Mouse (Mus musculus) heart, postnatal 36 days (tissue): Measurements from ENCODE around the gene Dtx1. TPM values are rescaled to one million over a fixed set of nuclear protein-coding genes. Genes with fewer than 3 reads are reported as not detected.
A peak's percentile ranks its signal among the peaks of the same experiment; 100 is the strongest.

Experiments used
- DNase-seq, 2 experiments: peaks; one replicate each; pipeline ENCODE4 v3.0.0; 2021 to 2022
- intact Hi-C: fragments of 180-260 bp; cut with DNase I; formaldehyde crosslinking; loops from one replicate; pipeline ENCODE4 v1.15.1; 2025
- total RNA-seq, 2 experiments: library from RNA; stranded (reverse); gene quantifications; 2 replicates each; pipeline ENCODE4 v1.2.3; 2021

The Dtx1 gene
- total RNA-seq, 2 experiments from 2014 or later, result 1.8 to 1.9 TPM

DNA sequence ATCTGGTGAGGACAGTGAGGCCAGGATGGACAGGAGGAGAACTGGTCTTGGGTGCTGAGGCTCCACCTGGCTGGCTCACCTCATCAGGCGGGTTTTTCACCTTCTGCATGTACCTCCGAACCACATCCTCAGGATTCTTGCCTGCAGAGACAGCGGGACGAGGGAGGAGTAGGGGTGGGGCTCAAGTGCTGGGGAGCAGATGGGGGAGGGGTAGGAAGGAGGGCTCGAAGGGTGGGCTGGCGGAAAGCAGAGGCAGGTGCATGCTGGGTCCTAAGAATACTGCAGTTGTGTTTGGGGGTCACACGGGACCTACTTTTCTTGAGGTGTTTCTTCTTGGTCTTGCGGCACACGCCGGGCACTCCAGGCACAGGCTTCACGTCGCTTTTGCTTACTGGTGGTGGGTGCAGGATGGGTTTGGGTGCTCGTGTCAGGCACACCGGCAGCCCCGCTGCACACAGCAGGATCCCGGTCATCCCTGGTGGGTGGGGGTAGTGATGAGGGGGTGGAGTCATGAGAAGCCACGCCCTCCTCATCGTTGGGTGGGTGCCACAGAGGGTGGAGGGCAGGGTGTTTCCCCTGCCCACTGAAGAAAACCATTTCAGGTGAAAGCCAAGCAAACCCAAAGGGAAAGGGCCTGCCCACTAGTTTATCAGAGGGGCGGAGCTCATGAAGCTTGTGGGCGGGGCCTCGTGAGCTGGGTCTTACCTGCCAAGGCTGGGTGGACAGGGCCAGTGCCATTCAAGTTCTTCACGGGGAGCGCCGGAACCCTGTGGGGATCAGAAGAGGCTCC lies 28.6 kb downstream of the Dtx1 start:
- no peak for DNase-seq
- intact Hi-C loops, result no loop called here

DNA sequence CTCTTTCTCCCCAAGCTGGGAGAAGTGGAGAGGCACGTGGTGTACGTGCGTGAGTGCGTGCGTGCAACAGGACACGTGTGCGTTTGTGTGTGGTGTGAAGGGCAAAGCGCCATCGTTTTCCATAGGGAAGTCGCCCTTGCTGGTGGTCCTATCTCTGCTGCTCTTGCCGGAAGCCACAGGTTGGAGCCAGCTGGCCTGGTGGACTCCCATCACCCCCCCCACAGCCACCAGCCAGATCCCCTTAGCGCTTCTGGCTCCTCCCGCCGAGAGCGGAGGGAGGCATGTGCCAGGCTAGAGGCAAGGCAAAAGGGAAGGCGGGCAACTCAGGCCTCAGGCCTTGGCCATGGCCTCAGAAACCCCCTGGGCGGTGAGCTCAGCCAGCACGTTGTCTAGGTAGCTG lies 30.8 kb downstream of the Dtx1 start:
- intact Hi-C loops, result loop anchor here (1.0 kb wide), 1 partner anchor 65 kb away; no protein-coding TSS in a partner anchor
- DNase-seq, result no peak

DNA sequence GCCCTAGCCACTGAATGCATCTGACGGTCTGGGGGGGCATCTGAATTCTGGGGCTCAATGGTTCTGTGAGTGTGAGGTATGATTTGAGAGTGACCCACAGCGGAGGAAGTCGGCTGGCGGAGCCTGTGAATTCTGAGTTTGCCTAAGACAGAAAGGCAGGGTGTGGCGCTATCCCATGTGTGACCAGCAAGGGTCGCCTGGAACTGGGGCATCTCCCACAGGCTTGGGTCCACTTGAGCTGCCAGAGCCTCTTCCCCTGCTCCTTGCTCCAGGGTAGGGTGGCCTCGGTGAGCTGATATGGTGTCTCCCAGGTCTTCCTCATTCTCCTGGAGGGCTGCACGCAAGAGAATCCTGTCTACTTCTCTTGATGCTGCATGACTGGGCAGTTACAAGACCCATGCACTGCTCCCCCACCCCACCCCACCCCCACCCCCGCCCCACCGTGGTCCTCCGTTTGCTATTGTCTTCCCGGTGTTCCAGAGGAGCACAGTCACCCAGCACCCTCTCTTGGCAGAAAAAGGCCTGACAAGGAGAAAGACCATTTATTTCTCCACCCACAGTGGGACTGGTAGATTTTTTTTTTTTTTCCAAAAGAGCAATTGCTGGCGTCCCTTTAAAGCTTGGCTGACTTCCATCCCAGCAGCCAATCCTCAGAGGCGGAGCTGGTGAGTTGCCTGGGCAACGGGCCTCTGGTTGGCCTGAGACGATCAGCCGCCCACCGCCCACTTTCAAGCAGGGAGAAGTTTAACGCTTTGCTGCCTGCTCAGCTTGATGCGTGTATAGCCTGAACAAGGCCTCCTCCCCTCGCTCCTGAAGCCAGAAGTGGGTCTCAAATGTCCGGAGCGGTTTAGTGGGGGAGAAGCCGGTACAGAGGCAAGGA lies 31.8 kb downstream of the Dtx1 start:
- DNase-seq, result peak; percentile 43 to 50
- intact Hi-C loops, result loop anchor here (1.0 kb wide), 2 partner anchors 34 to 66 kb away; no protein-coding TSS in a partner anchor

DNA sequence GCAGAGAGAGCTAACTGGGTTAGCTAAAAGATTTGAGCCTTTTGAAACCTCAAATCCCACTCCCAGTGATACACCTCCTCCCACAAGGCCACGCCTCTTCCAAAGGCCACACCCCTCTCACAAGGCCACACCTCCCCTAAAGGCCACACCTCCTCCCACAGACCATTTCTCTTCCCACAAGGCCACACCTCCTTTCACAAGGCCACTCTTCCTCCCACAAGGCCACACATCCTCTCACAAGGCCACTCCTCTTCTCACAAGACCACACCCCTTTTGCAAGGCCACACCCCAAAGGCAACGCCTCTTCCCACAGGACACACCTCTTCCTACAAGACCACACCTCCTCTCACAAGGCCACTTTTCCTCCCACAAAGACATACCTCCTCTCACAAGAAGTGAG lies 34.2 kb downstream of the Dtx1 start:
- DNase-seq, result no peak
- intact Hi-C loops, result no loop called here

DNA sequence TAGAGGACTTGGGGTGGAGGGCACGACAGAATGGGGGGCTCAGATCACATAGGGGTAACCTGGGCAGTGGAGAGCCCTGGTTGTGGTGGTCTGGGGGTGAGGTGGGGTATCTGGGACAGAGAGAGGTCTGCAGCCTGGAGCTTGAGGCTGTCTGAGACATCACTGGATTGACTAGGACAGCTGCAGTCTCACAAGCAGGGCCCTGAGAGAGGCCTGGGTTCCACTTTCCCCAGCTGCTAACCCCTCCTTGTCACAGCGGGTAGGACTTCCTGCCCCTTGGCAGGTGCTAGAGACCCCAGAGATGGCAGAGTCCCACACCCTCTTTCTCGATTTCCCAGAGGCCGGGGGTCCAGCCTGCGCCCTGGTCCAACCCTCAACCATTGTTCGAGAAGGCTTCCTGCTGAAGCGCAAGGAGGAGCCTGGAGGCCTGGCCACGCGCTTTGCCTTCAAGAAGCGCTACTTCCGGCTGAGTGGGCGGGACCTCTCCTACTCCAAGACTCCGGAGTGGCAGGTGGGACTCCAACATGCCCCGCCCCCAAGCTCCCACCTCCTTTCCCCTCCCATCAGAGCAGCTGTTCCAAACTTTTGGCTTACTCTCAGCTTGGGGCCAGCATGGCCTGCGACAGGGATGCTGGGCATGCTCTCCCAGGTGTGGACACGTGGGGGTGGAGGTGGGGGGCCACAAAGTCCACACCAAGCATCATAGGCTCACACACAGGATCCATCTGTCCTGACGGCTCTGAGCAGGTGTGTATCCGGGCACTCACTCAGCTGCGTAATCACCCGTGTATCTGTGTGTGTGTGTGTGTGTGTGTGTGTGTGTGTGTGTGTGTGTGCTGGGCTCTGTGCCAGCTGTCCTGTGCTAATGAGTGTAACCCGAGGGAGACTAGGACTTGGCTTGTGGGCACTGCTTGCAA lies 37.2 kb downstream of the Dtx1 start:
- DNase-seq, result no peak
- intact Hi-C loops, result no loop called here

DNA sequence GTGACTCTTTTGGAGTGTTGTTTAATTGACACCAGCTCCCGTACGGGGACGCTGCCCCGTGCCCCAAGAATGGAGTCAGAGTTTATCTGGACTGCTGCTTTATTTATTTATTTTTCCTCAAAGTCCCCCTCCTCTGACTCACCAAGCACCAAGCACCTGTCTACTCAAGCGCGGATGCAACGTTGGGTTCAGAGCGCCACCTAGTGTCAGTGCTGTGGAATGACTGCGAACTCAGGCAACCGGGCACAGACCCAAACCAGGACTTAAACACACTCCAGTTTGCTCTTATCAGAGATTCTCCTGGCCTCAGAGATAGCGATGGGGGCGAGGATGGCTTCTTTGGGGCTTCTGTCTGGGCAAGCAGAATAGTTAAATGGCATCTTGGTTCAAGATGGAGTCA lies 38.1 kb downstream of the Dtx1 start:
- intact Hi-C loops, result loop anchor here (1.0 kb wide), 1 partner anchor 53 kb away; no protein-coding TSS in a partner anchor
- DNase-seq, result peak; percentile 67

DNA sequence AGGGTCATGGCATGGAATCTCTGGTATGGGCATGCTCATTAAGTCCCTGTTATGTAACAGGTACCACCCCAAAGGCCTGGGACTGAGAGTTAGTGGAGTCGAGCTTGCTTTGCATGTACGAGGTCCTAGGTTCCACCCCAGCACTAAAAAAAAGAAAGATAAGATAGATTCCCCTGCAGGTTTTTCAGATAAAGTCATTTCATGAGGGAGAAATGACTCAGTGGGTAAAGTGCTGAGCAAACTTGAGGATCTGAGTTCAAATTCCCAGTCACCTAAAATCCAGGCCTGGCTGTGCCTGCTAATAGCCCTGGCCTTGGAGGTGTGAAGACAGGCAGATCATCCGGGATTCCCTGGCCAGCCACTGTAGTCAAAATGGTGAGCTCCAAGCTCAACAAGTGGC lies 39.9 kb downstream of the Dtx1 start:
- intact Hi-C loops, result no loop called here
- no peak for DNase-seq

DNA sequence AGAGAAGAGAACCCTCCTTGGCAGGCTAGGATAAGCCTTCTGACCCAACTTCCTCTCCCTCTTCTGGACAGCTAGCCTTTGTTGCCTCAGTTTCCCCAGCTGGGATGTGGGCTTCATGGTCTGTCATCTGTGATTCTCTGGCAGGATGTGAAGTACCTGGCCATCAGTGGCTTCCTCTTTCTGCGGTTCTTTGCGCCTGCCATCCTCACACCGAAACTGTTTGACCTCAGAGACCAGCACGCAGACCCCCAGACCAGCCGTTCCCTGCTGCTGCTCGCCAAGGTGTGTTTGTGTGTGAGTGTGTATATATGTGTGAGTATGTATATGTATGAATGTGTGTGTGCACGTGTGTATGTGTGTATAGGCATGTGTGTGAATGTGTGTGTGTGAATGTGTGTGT lies 41.6 kb downstream of the Dtx1 start:
- DNase-seq, result no peak
- intact Hi-C loops, result no loop called here

DNA sequence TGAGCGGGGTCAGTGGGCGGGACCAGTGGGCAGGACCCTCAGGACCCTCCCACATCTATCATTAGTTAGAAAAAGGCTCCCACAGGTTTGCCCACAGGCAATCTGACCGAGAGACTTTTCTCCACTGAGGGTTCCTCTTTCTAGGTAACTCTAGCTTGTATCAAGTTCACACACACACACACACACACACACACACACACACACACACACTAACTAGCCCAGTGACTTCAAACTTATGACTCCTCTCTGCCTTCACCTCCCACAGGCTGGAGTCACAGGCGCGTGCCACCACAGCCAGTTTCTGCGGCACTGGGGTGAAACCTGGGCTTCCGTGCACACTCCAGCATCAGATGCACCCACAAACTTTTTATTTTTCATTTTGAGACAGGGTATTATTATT lies 43.0 kb downstream of the Dtx1 start:
- intact Hi-C loops, result no loop called here
- DNase-seq, result no peak

DNA sequence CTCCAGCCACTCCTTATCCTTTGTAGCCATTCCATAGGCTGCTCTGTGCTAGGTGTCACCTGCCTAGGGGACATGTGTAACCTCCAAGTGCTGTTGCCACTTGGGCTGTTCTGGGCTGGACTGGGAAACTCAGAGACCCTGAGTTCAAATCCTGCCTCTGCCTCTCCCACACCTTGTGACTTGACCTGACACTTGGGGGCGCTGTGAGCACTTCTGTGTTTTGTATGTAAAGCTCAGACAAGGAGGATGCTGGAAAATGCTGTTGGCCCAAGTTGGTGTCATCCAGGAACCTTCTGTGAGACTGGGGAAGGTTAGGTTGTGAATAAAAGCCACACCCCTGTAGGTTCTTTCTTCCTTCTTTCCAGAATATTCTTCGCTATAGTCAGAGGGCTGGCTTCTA lies 46.8 kb downstream of the Dtx1 start:
- intact Hi-C loops, result no loop called here
- DNase-seq, result no peak

DNA sequence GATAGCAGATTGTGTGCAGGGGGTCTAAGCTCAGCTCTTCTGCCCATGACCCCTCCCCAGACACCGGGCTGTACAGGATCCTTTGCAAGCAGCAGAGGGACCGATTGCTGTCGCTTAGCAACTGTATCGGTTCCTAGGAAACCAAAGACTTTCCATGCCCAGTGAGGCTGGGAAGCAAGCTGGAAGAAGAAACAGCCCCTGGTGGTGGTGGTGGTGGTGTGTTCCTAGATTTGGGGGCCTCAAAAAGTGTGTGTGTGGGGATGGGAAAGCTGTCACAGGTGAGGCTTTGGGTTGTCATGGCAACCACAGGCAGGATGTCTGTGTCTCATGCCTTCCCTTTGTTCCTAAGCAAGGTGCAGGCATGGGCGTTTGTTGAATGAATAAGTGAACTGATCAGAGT lies 50.9 kb downstream of the Dtx1 start:
- DNase-seq, result no peak
- intact Hi-C loops, result no loop called here

DNA sequence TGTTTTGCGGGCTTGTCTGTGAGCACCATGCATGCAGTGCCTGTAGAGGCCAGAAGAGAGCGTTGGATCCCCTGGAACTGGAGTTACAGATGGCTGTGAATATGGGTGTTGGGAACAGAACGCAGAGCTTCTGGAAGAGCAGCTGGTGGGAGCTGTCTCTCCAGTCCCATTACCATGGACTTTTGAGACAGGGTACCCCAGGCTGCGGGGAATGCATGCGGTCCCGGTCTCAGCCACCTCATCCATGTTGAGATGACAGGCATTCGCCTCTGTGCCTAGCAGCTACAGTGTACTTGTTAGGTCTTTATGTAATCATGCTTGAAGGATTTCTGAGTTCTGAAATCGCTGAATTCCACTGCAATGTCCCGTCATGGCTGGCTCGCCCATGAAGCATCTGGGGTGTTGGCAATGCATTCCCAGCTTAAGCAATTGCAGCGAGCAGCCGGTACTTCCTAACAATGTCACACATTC lies 55.4 kb downstream of the Dtx1 start:
- intact Hi-C loops, result no loop called here
- DNase-seq, result no peak

DNA sequence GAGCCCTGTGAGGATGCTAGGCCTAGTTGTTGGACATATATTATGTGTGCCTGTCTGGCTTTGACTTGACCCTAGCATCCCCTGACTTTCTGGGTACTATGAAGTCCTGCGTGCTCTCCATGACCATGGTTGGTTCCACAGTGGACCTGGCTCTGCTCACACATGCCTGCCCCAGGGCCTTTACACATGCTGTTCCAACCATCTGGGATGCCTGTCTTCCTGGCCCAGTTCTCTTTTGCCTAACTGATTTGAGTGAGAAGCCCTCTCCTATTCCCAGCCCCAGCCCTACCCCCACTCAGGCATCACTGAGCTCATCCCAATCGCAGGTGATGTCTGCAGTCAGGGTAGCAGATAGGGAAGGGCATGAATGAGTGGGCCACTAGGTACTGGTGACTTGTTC lies 57.9 kb downstream of the Dtx1 start:
- intact Hi-C loops, result no loop called here
- no peak for DNase-seq

DNA sequence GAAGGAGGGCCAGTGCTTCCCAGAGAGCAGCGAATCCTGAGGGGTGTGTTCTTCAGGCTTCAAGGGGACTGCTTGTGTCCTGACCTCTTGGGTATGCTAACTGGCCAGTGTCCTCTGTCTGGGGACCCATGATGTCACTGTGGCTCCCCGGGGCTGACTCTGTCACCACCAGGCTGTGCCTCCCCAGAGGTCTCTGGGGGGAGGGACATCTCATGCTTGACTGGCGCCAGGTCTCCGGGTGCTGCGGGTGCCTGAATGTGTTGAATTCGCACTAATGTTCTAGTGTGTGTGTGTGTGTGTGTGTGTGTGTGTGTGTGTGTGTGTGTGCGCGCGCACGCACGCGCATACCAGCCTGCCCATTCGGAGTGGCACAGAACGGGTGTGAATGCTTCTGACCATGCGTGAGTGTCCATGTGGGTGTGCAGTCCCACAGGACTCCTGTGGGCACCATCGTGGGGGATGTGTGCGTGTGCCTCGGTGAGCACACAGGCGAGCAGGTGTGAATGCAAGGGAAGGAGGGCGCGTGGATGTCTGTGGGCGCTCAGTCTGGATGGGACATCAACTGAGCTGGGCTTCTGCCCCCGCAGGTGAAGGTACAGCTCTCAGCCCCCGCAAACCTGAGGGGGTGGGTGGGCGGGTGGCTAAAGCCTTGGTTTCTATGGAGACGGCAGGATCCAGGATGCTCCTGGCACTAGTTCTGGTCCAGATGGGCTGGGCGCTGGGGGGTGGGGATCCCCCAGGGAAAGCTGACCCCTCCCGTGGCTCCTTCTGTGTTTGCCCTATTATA lies 58.6 kb downstream of the Dtx1 start:
- no peak for DNase-seq
- intact Hi-C loops, result no loop called here

DNA sequence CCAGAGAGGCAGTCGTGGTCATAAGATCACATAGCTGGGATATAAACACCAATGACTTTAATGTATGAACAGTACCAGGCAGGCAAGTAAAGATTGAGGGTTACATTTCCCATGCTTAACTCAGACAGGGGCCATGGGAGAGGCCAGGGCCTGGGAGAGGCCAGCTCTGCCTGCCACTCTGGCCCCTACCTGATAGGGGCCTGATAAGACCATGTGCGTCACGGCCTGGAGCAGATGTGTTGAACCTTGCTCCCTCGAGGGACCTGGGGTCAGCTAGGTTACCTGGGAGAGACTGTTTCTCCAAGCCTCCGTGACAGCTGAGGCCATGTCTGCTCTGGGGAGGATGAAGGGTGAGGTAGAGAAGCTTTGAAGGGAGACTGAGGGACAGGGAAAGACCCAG lies 60.5 kb downstream of the Dtx1 start:
- no peak for DNase-seq

DNA sequence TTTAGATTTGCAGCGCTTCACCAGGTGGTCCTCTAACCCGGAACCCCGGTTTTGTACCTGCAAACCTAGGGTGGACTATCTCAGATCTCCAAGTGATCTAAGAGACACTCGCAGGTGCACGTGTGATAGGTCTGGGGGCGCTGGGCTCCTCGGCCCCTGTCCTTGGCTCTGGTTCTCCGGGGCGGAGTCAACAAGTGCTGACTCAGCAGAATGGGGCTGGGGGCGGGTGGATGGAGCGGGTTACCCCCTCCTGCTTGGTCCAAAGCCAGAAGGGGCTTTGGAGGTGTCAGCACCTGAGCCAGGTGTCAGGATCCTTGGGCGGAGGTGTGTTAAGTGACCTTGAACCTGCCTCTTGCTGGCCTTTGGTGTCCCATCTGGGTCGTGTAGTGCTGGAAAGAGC lies 61.8 kb downstream of the Dtx1 start:
- no peak for DNase-seq
- intact Hi-C loops, result no loop called here

More for the DNA sequence above, 60.5 kb downstream of the Dtx1 start:
- intact Hi-C loops, result no loop called here

DNA sequence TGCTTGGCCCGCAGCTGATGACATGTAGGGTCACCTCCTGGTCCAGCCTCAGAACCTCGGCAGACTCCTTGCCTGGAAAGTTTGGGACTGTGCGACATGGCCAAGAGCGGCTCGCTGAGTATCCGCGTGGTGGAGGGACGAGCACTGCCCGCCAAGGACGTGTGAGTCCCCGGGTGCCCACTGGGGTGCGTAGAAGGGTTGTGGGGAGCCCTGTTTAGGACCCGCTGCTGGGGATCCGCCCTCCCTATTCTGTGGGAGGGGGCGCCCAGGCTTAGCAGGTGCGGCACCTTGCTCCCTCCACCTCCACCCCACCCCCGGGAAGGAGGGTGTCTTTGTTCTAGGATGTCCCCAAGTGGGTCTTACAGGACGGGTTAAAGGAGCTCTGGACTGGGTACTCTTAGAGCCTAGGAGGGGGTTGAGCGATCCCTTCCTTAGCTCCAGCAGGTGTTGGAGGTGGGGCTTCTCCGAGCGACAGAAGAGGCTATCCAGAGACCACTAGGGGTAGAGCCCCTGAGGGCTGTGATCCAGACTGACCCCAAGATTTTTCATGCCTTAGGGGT lies 62.3 kb downstream of the Dtx1 start:
- no peak for DNase-seq
- intact Hi-C loops, result no loop called here

DNA sequence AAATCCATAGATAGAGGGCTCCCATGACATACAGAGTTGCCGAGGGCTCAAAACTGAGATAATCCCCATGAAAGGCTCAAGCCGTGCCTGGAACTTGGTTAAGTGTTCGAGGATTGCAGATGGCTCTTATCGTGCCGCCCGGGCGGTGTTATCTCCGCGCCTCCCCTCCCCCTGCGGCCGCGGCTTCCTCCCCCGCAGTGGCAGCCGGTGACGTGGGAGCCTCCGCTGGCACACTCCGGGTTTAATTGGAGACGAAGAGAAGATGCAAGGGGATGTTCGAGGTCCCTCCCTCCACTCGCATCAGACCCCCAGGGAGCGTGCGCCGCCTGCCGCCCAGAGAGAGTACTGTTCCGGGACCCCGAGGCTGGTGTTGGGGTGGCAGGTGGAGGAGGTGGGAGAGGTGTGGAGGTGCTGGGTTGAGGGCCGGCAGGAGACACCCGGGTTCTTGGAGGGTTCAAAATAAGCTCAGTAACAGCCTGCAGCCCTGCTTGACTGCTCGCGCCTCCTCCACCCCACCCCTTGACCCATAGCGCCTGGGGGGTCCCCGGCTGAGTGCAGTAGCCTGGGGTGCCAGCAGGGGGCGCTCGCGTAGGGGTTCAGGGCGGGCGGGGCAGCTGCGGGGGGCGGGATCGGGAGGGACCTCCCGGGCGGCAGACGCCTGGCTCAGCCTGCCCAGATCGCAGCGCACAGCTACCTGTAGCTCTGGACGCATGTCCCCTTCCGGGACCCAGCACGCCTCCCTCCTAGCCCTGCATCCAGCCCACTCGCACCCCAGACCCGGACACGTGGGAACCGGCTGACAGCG lies 63.0 kb downstream of the Dtx1 start, which contains the start of gene Rasal1:
TSS of gene Rasal1 (plus strand) at position 244 of the 805 bp plus-strand sequence.
- peak; percentile 32 to 47 for DNase-seq
- intact Hi-C loops, result no loop called here
